Mouse (Mus musculus): Measurements from ENCODE around the gene Sp2.

Sp2 gene

GRCm38 (mm10) chr11:96940578-96941465 is 41.9 kb downstream of the Sp2 start:
- no peak for DNase-seq (ENCODE audit: low read depth, low spot score)

- DNase-seq (ENCODE audit: low read depth, low spot score) = no peak
Measured at GRCm38 (mm10) chr11:96938426-96938800, 44.3 kb downstream of the Sp2 start.

- peak; percentile 48 for DNase-seq (ENCODE audit: low read depth, low spot score)
Measured at GRCm38 (mm10) chr11:96937549-96938425, 45.0 kb downstream of the Sp2 start.

GRCm38 (mm10) chr11:96935872-96936650 is 46.7 kb downstream of the Sp2 start:
- DNase-seq (ENCODE audit: low read depth, low spot score) = no peak

GRCm38 (mm10) chr11:96934921-96935356 is 47.8 kb downstream of the Sp2 start:
- peak; percentile 67 for DNase-seq (ENCODE audit: low read depth, low spot score)

- no peak for DNase-seq (ENCODE audit: low read depth, low spot score)
Measured at GRCm38 (mm10) chr11:96933562-96934276, 49.0 kb downstream of the Sp2 start.

- DNase-seq (ENCODE audit: low read depth, low spot score) = no peak
Measured at GRCm38 (mm10) chr11:96931327-96932062, 51.3 kb downstream of the Sp2 start.

- no peak for DNase-seq (ENCODE audit: low read depth, low spot score)
Measured at GRCm38 (mm10) chr11:96929766-96930331, 52.9 kb downstream of the Sp2 start.

GRCm38 (mm10) chr11:96929096-96929765 is 53.5 kb downstream of the Sp2 start:
- DNase-seq (ENCODE audit: low read depth, low spot score) = no peak

- DNase-seq (ENCODE audit: low read depth, low spot score) = no peak
Measured at GRCm38 (mm10) chr11:96928691-96929090, 54.1 kb downstream of the Sp2 start.

- DNase-seq (ENCODE audit: low read depth, low spot score) = no peak
Measured at GRCm38 (mm10) chr11:96928088-96928487, 54.7 kb downstream of the Sp2 start, which contains the start of gene Prr15l. Gene Prr15l, plus strand, starts transcription at chr11:96928104.

GRCm38 (mm10) chr11:96926587-96926986 is 56.2 kb downstream of the Sp2 start:
- no peak for DNase-seq (ENCODE audit: low read depth, low spot score)

- no peak for DNase-seq (ENCODE audit: low read depth, low spot score)
Measured at GRCm38 (mm10) chr11:96925469-96926148, 57.1 kb downstream of the Sp2 start.

GRCm38 (mm10) chr11:96924861-96925260 is 57.9 kb downstream of the Sp2 start:
- no peak for DNase-seq (ENCODE audit: low read depth, low spot score)

GRCm38 (mm10) chr11:96919003-96919402 is 63.8 kb downstream of the Sp2 start:
- no peak for DNase-seq (ENCODE audit: low read depth, low spot score)

GRCm38 (mm10) chr11:96917415-96917814 is 65.3 kb downstream of the Sp2 start:
- no peak for DNase-seq (ENCODE audit: low read depth, low spot score)

GRCm38 (mm10) chr11:96916885-96917396 is 65.8 kb downstream of the Sp2 start:
- no peak for DNase-seq (ENCODE audit: low read depth, low spot score)
